Mouse (Mus musculus) forebrain, embryonic 13.5 days (tissue): ENCODE data around the gene Xpo4. TPM values are rescaled to one million over a fixed set of nuclear protein-coding genes. Genes with fewer than 3 reads are reported as not detected.
A peak's percentile ranks its signal among the peaks of the same experiment; 100 is the strongest.
"Not testable (repeated sequence)": the region's sequence is repeated elsewhere in the genome, so short reads cannot be mapped to it uniquely, and the experiment has no call there.

ENCODE experiments used
- ATAC-seq: fragments of 200-750 bp; cut with Nextera tagmentation; 2 replicates; pipeline ENCODE4 v1.8.0; 2017
- H3K27ac ChIP-seq: fragments of 300-500 bp; sonication (generic); 2 replicates; pipeline ENCODE4 v1.5.1; 2015; ENCODE audit warnings: inconsistent platforms, mild to moderate bottlenecking, moderate library complexity
- H3K27me3 ChIP-seq: fragments of 300-500 bp; sonication (generic); 2 replicates; pipeline ENCODE4 v1.6.1; 2015; ENCODE audit warnings: mild to moderate bottlenecking, inconsistent platforms
- H3K36me3 ChIP-seq: fragments of 300-500 bp; sonication (generic); 2 replicates; pipeline ENCODE4 v1.6.1; 2015; ENCODE audit warnings: mild to moderate bottlenecking, inconsistent platforms; ENCODE audit not compliant: poor library complexity, severe bottlenecking
- H3K4me1 ChIP-seq: fragments of 300-500 bp; sonication (generic); 2 replicates; pipeline ENCODE4 v1.6.1; 2015; ENCODE audit warnings: inconsistent platforms
- H3K4me2 ChIP-seq: fragments of 300-500 bp; sonication (generic); 2 replicates; pipeline ENCODE4 v1.6.1; 2015; ENCODE audit warnings: inconsistent platforms, mild to moderate bottlenecking, moderate library complexity
- H3K4me3 ChIP-seq: fragments of 300-500 bp; sonication (generic); 2 replicates; pipeline ENCODE4 v1.5.1; 2015; ENCODE audit warnings: mild to moderate bottlenecking, inconsistent platforms
- H3K9ac ChIP-seq: fragments of 300-500 bp; sonication (generic); 2 replicates; pipeline ENCODE4 v1.6.1; 2015; ENCODE audit warnings: mild to moderate bottlenecking, inconsistent platforms
- H3K9me3 ChIP-seq: fragments of 300-500 bp; sonication (generic); replicated peaks from 2 replicates; pipeline ENCODE4 v1.6.1; 2016; ENCODE audit warnings: inconsistent platforms
- WGBS: fragments of 180-500 bp; shearing (Covaris S2); methylation state at CpG from one replicate; pipeline ENCODE4 v1.1.7; 2015; 5-methylcytosine and 5-hydroxymethylcytosine counted together
- polyA plus RNA-seq: library from polyadenylated mRNA; unstranded; fragments of >200 nt; fragmentation: Nextera tagmentation; extraction: Ambion mirVana; gene quantifications from 2 replicates; pipeline ENCODE4 v1.2.1, GENCODE M21; 2015

The Xpo4 gene
- polyA plus RNA-seq, 1 experiment from 2014 or later, result 19.3 TPM

- no peak overlapping the region for H3K27ac ChIP-seq
- no peak overlapping the region for H3K4me2 ChIP-seq
- no peaks in the 10 kb centered on the region for H3K27me3 ChIP-seq
- whole genome bisulfite sequencing, result 55% methylated on average over 2 of the region's 2 CpGs
- H3K9me3 ChIP-seq, result no peaks in the 10 kb centered on the region
- ATAC-seq, result no peak
- no peak overlapping the region for H3K4me3 ChIP-seq
- no peak overlapping the region for H3K9ac ChIP-seq
- H3K36me3 ChIP-seq, result no peaks in the 10 kb centered on the region
- H3K4me1 ChIP-seq, result no peaks in the 10 kb centered on the region; the same call in 1 of the 2 replicates
Measured at GRCm38 (mm10) chr14:57675481-57675880, 10.3 kb upstream of the Xpo4 start.

- Histone ChIP-seq H3K36me3 (no peaks in the 10 kb centered on the region; the same call in 1 of the 2 replicates), H3K9me3 (no peaks in the 10 kb centered on the region), H3K4me1 (peaks cover 22% of the 10 kb centered on the region), H3K4me2 (peak overlapping the region; percentile 96), H3K27me3 (no peaks in the 10 kb centered on the region), H3K9ac (peak overlapping the region; percentile 90), H3K4me3 (peak overlapping the region; percentile 91), H3K27ac (peak overlapping the region; percentile 98)
- 13% methylated on average over 10 of the region's 10 CpGs for WGBS
- no peak for ATAC-seq
Measured at GRCm38 (mm10) chr14:57665628-57665950, 359 bp upstream of the Xpo4 start.

- no peaks in the 10 kb centered on the region; the same call in 1 of the 2 replicates for H3K36me3 ChIP-seq
- H3K4me2 ChIP-seq, result peak overlapping the region; percentile 96
- H3K4me1 ChIP-seq, result peaks cover 22% of the 10 kb centered on the region
- WGBS, result 0% methylated on average over 19 of the region's 19 CpGs
- no peaks in the 10 kb centered on the region for H3K9me3 ChIP-seq
- peak overlapping the region; percentile 90 for H3K9ac ChIP-seq
- H3K27me3 ChIP-seq, result no peaks in the 10 kb centered on the region
- peak; percentile 68 for ATAC-seq
- peak overlapping the region; percentile 91 for H3K4me3 ChIP-seq
- H3K27ac ChIP-seq, result peak overlapping the region; percentile 98
Measured at GRCm38 (mm10) chr14:57664311-57664821, 864 bp downstream of the Xpo4 start.

GRCm38 (mm10) chr14:57663630-57664029 lies 1.6 kb downstream of the Xpo4 start:
- Histone ChIP-seq H3K9ac (peak overlapping the region; percentile 90), H3K27ac (no peak overlapping the region), H3K4me1 (peaks cover 22% of the 10 kb centered on the region), H3K4me3 (peak overlapping the region; percentile 91), H3K36me3 (no peaks in the 10 kb centered on the region; the same call in 1 of the 2 replicates), H3K9me3 (no peaks in the 10 kb centered on the region), H3K4me2 (peak overlapping the region; percentile 96), H3K27me3 (no peaks in the 10 kb centered on the region)
- ATAC-seq, result no peak
- WGBS, result 31% methylated on average over 1 of the region's 1 CpGs

- Histone ChIP-seq H3K36me3 (no peaks in the 10 kb centered on the region; the same call in 1 of the 2 replicates), H3K27ac (no peak overlapping the region), H3K4me3 (no peak overlapping the region), H3K4me1 (peaks cover 4% of the 10 kb centered on the region; the same call in 1 of the 2 replicates), H3K27me3 (no peaks in the 10 kb centered on the region), H3K9ac (no peak overlapping the region), H3K4me2 (no peak overlapping the region), H3K9me3 (0 out of 2 replicates have a peak, but pooled peaks cover 5% of the 10 kb centered on the region)
- no peak for ATAC-seq
- 95% methylated on average over 4 of the region's 4 CpGs for WGBS
Measured at GRCm38 (mm10) chr14:57658301-57658700, 6.9 kb downstream of the Xpo4 start.

GRCm38 (mm10) chr14:57657500-57657899 lies 7.7 kb downstream of the Xpo4 start:
- H3K4me3 ChIP-seq, result no peak overlapping the region
- no peak for ATAC-seq
- no peaks in the 10 kb centered on the region for H3K27me3 ChIP-seq
- 100% methylated on average over 2 of the region's 2 CpGs for WGBS
- H3K4me2 ChIP-seq, result no peak overlapping the region
- H3K36me3 ChIP-seq, result no peaks in the 10 kb centered on the region; the same call in 1 of the 2 replicates
- H3K27ac ChIP-seq, result no peak overlapping the region
- H3K9me3 ChIP-seq, result 0 out of 2 replicates have a peak, but pooled peaks cover 5% of the 10 kb centered on the region
- no peak overlapping the region for H3K9ac ChIP-seq
- no peaks in the 10 kb centered on the region for H3K4me1 ChIP-seq

GRCm38 (mm10) chr14:57656519-57656918 lies 8.7 kb downstream of the Xpo4 start:
- not testable (repeated sequence) for H3K9ac ChIP-seq, H3K4me1 ChIP-seq, H3K4me3 ChIP-seq, H3K27me3 ChIP-seq, H3K9me3 ChIP-seq, H3K4me2 ChIP-seq, H3K27ac ChIP-seq, H3K36me3 ChIP-seq, ATAC-seq
- 95% methylated on average over 3 of the region's 3 CpGs for WGBS

GRCm38 (mm10) chr14:57649501-57649900 lies 15.7 kb downstream of the Xpo4 start:
- Histone ChIP-seq H3K4me2 (no peak overlapping the region), H3K4me1 (no peaks in the 10 kb centered on the region), H3K27me3 (no peaks in the 10 kb centered on the region), H3K9ac (no peak overlapping the region), H3K4me3 (no peak overlapping the region), H3K27ac (no peak overlapping the region), H3K36me3 (no peaks in the 10 kb centered on the region), H3K9me3 (no peaks in the 10 kb centered on the region)
- ATAC-seq, result no peak

GRCm38 (mm10) chr14:57646155-57646554 lies 19.1 kb downstream of the Xpo4 start:
- 92% methylated on average over 4 of the region's 4 CpGs for WGBS
- Histone ChIP-seq H3K4me2 (no peak overlapping the region), H3K27me3 (no peaks in the 10 kb centered on the region), H3K36me3 (0 out of 2 replicates have a peak, but pooled peaks cover 7% of the 10 kb centered on the region), H3K4me1 (no peaks in the 10 kb centered on the region), H3K27ac (no peak overlapping the region), H3K9me3 (no peaks in the 10 kb centered on the region), H3K4me3 (no peak overlapping the region), H3K9ac (no peak overlapping the region)
- no peak for ATAC-seq

- H3K27me3 ChIP-seq, result no peaks in the 10 kb centered on the region
- H3K4me3 ChIP-seq, result no peak overlapping the region
- H3K4me1 ChIP-seq, result 0 out of 2 replicates have a peak, but pooled peaks cover 1% of the 10 kb centered on the region
- H3K9me3 ChIP-seq, result no peaks in the 10 kb centered on the region
- no peak overlapping the region for H3K9ac ChIP-seq
- H3K27ac ChIP-seq, result no peak overlapping the region
- WGBS, result 95% methylated on average over 3 of the region's 3 CpGs
- H3K36me3 ChIP-seq, result 0 out of 2 replicates have a peak, but pooled peaks cover 11% of the 10 kb centered on the region
- no peak for ATAC-seq
- H3K4me2 ChIP-seq, result no peak overlapping the region
Measured at GRCm38 (mm10) chr14:57639153-57639552, 26.1 kb downstream of the Xpo4 start.

GRCm38 (mm10) chr14:57634141-57634540 lies 31.1 kb downstream of the Xpo4 start:
- Histone ChIP-seq H3K27me3 (no peaks in the 10 kb centered on the region), H3K36me3 (0 out of 2 replicates have a peak, but pooled peaks cover 5% of the 10 kb centered on the region), H3K4me2 (no peak overlapping the region), H3K4me3 (no peak overlapping the region), H3K9ac (no peak overlapping the region), H3K27ac (no peak overlapping the region), H3K4me1 (peaks cover 7% of the 10 kb centered on the region), H3K9me3 (no peaks in the 10 kb centered on the region)
- 43% methylated on average over 5 of the region's 5 CpGs for WGBS
- no peak for ATAC-seq

- Histone ChIP-seq H3K27ac (no peak overlapping the region), H3K4me3 (no peak overlapping the region), H3K9me3 (no peaks in the 10 kb centered on the region), H3K27me3 (no peaks in the 10 kb centered on the region), H3K4me1 (peaks cover 7% of the 10 kb centered on the region), H3K36me3 (peaks cover 39% of the 10 kb centered on the region), H3K9ac (no peak overlapping the region), H3K4me2 (no peak overlapping the region)
- no peak for ATAC-seq
- 79% methylated on average over 4 of the region's 4 CpGs for WGBS
Measured at GRCm38 (mm10) chr14:57629595-57629994, 35.6 kb downstream of the Xpo4 start.

GRCm38 (mm10) chr14:57622934-57623333 lies 42.3 kb downstream of the Xpo4 start:
- no peak for ATAC-seq
- no peaks in the 10 kb centered on the region for H3K9me3 ChIP-seq
- WGBS, result 68% methylated on average over 3 of the region's 3 CpGs
- H3K4me1 ChIP-seq, result peaks cover 20% of the 10 kb centered on the region
- no peak overlapping the region for H3K4me3 ChIP-seq
- no peak overlapping the region for H3K9ac ChIP-seq
- no peak overlapping the region for H3K27ac ChIP-seq
- H3K36me3 ChIP-seq, result peaks cover 27% of the 10 kb centered on the region
- no peak overlapping the region for H3K4me2 ChIP-seq
- no peaks in the 10 kb centered on the region for H3K27me3 ChIP-seq
